Mouse (Mus musculus): ENCODE results near the gene Cldn13.

DNA sequence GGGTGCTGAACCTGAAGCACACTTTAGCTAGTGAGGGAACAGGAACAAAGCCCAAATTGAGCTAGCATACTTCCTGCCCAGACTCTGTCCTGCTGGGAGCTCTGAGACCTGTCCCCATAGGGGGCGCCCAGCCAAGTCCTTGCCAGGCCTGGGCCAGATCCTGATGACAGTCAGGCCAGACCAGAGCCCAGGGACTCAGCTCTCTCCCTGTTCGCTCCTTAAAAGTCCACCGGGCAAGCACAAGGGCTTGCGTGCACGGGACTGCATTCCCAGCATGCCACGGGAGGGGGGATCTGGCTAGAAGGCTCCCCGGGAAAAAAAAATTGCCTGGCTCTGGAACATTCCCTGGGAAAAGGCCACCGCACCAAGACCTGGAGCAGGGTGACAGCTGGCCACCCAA lies 50.2 kb downstream of the Cldn13 start:
- TF ChIP-seq CTCF (IDR thresholded peaks at IDR 0.05; ENCODE audit: low read depth) (peak; percentile 34), EP300 (optimal IDR thresholded peaks at IDR 0.05) (no peak)
